14 mouse cellular contexts compared by ENCODE assay signal in genomic region chr10:34235384-34235783, GRCm38 (mm10). TPM values are rescaled to one million over a fixed set of nuclear protein-coding genes. Genes with fewer than 3 reads are reported as not detected.
A peak's percentile ranks its signal among the peaks of the same experiment; 100 is the strongest.
DNase-seq lines count a peak whose midpoint lies in the region; ATAC-seq and TF ChIP-seq lines count a peak whose summit lies in the region.
"Had no signal": no experiment of that assay in that cellular context is flagged by ENCODE, and none has a peak within 500 bp of the region (broad histone marks: within the 10 kb centered on the region; RNA-seq: fewer than 3 reads in every experiment).

No protein-coding gene starts in this region.

- H3K4me1 ChIP-seq in hindbrain, postnatal 0 days (ENCODE audit: insufficient read depth, low read length) = no peaks in the 10 kb centered on the region
- H3K4me1 ChIP-seq in hindbrain, embryonic 10.5 days (replicated peaks) = peaks cover 12% of the 10 kb centered on the region; the same call in 1 of the 2 replicates
- H3K4me1 ChIP-seq in neural tube, embryonic 15.5 days = no peaks in the 10 kb centered on the region
- H3K4me1 ChIP-seq: embryonic facial prominence, embryonic 12.5 days; forebrain, embryonic 12.5 days had no signal

- 0 out of 2 replicates have a peak, but pooled peaks have one; percentile 43 for ATAC-seq in hindbrain, postnatal 0 days
- ATAC-seq in neural tube, embryonic 15.5 days (ENCODE audit: low FRiP score) = no peak

- H3K9ac ChIP-seq in hindbrain, postnatal 0 days (replicated peaks; ENCODE audit: low read length) = no peak overlapping the region
- H3K9ac ChIP-seq in neural tube, embryonic 15.5 days (replicated peaks) = no peak overlapping the region
- H3K9ac ChIP-seq: embryonic facial prominence, embryonic 12.5 days; forebrain, embryonic 12.5 days had no signal

- TF ChIP-seq CTCF in hindbrain, postnatal 0 days (IDR thresholded peaks at IDR 0.05; ENCODE audit: low read depth) = no peak

- no peak overlapping the region for H3K4me3 ChIP-seq in hindbrain, postnatal 0 days (ENCODE audit: low read length)
- no peak overlapping the region for H3K4me3 ChIP-seq in hindbrain, embryonic 10.5 days
- H3K4me3 ChIP-seq in neural tube, embryonic 15.5 days (replicated peaks) = no peak overlapping the region
- H3K4me3 ChIP-seq: embryonic facial prominence, embryonic 12.5 days; forebrain, embryonic 12.5 days had no signal

- H3K9me3 ChIP-seq in hindbrain, postnatal 0 days (ENCODE audit: low read length) = no peaks in the 10 kb centered on the region
- H3K9me3 ChIP-seq in hindbrain, embryonic 10.5 days = no peaks in the 10 kb centered on the region
- H3K9me3 ChIP-seq in neural tube, embryonic 15.5 days (replicated peaks) = no peaks in the 10 kb centered on the region
- H3K9me3 ChIP-seq: embryonic facial prominence, embryonic 12.5 days; forebrain, embryonic 12.5 days had no signal

- intact Hi-C loops in left cerebral cortex, postnatal 25 days (cut with DNase I) = no loop called here

- 15% methylated on average over 3 of the region's 3 CpGs for WGBS in hindbrain, postnatal 0 days
- whole genome bisulfite sequencing in hindbrain, embryonic 10.5 days = 33% methylated on average over 3 of the region's 3 CpGs
- WGBS in neural tube, embryonic 15.5 days = 25% methylated on average over 3 of the region's 3 CpGs

- H3K4me2 ChIP-seq in hindbrain, postnatal 0 days (ENCODE audit: low read depth, low read length) = 0 out of 2 replicates have a peak overlapping the region, but pooled peaks have one; percentile 11
- H3K4me2 ChIP-seq in neural tube, embryonic 15.5 days = no peak overlapping the region
- H3K4me2 ChIP-seq: embryonic facial prominence, embryonic 12.5 days; forebrain, embryonic 12.5 days had no signal

- no peak for DNase-seq in hindbrain, postnatal 0 days (ENCODE audit: low spot score)
- no peak for DNase-seq in hindbrain, embryonic 10.5 days (ENCODE audit: low spot score)
- DNase-seq in 416B (ENCODE audit: low read depth) = peak; percentile 33
- peak; percentile 31 for DNase-seq in T-cell, adult 2 months (ENCODE audit: low spot score)
- DNase-seq in lung, postnatal 36 days = peak; percentile 45
- DNase-seq in spleen, postnatal 14 days (ENCODE audit: low spot score in 2 of 2) = no peak
- DNase-seq in left cerebral cortex, postnatal 25 days (ENCODE audit: low spot score in 2 of 2) = no peak
- DNase-seq: cerebellum, adult 9-11 months; gastrocnemius, postnatal 36 days; kidney, postnatal 14 days; thymus, adult 18-20 months had no signal

- no peak overlapping the region for H3K27ac ChIP-seq in hindbrain, postnatal 0 days
- H3K27ac ChIP-seq in hindbrain, embryonic 10.5 days = no peak overlapping the region
- H3K27ac ChIP-seq in neural tube, embryonic 15.5 days (replicated peaks) = no peak overlapping the region
- H3K27ac ChIP-seq: embryonic facial prominence, embryonic 12.5 days; forebrain, embryonic 12.5 days had no signal

- no peaks in the 10 kb centered on the region for H3K36me3 ChIP-seq in hindbrain, postnatal 0 days (ENCODE audit: insufficient read depth, low read length)
- H3K36me3 ChIP-seq in hindbrain, embryonic 10.5 days = no peaks in the 10 kb centered on the region
- H3K36me3 ChIP-seq in neural tube, embryonic 15.5 days = no peaks in the 10 kb centered on the region
- H3K36me3 ChIP-seq: embryonic facial prominence, embryonic 12.5 days; forebrain, embryonic 12.5 days had no signal

- H3K27me3 ChIP-seq in hindbrain, postnatal 0 days (ENCODE audit: insufficient read depth, low read length) = no peaks in the 10 kb centered on the region
- no peaks in the 10 kb centered on the region for H3K27me3 ChIP-seq in hindbrain, embryonic 10.5 days (ENCODE audit: insufficient read depth, poor library complexity, severe bottlenecking)
- no peaks in the 10 kb centered on the region for H3K27me3 ChIP-seq in neural tube, embryonic 15.5 days (replicated peaks)
- H3K27me3 ChIP-seq: embryonic facial prominence, embryonic 12.5 days; forebrain, embryonic 12.5 days had no signal

RNA-seq across cellular contexts. Expression of gene Dse, which starts 27.9 kb away (rescaled TPM):
- 21.0 and 24.0 TPM in 2 replicates for total RNA-seq in hindbrain, postnatal 0 days (2014; rRNA removed)
- polyA plus RNA-seq in hindbrain, postnatal 0 days (2015; fragmentation: Nextera tagmentation; extraction: Ambion mirVana) = 5.4 and 5.6 TPM in 2 replicates
- polyA plus RNA-seq in hindbrain, embryonic 10.5 days (2016; fragmentation: Nextera tagmentation; extraction: Ambion mirVana) = 18.4 and 25.1 TPM in 2 replicates
- total RNA-seq in left cerebral cortex, postnatal 25 days (2021) = 1 to 10 TPM; 5.4 to 6.2 TPM
- 7.9 and 9.2 TPM in 2 replicates for polyA plus RNA-seq in neural tube, embryonic 15.5 days (2015; fragmentation: Nextera tagmentation; extraction: Ambion mirVana)

RNA-seq across cellular contexts. Expression of gene Tspyl1, which starts 46.6 kb away (rescaled TPM):
- 75.1 and 81.5 TPM in 2 replicates for total RNA-seq in hindbrain, postnatal 0 days (2014; rRNA removed)
- polyA plus RNA-seq in hindbrain, postnatal 0 days (2015; fragmentation: Nextera tagmentation; extraction: Ambion mirVana) = 129 and 132 TPM in 2 replicates
- polyA plus RNA-seq in hindbrain, embryonic 10.5 days (2016; fragmentation: Nextera tagmentation; extraction: Ambion mirVana) = 70.1 and 83.3 TPM in 2 replicates
- total RNA-seq in left cerebral cortex, postnatal 25 days (2021) = 100 to 1,000 TPM; 151 to 153 TPM
- 139 and 158 TPM in 2 replicates for polyA plus RNA-seq in neural tube, embryonic 15.5 days (2015; fragmentation: Nextera tagmentation; extraction: Ambion mirVana)

Comparison
In these comparisons a context has a peak if more than half of its experiments do, and no peak if none do; other contexts are left out.
1. DNase-seq: peak in 416B (single experiment), T-cell, adult 2 months (single experiment) and lung, postnatal 36 days (single experiment); none in hindbrain, postnatal 0 days (single experiment), hindbrain, embryonic 10.5 days (single experiment), spleen, postnatal 14 days (0 of 2) and left cerebral cortex, postnatal 25 days (0 of 2).